Mouse (Mus musculus) R1 (cell line): ENCODE measurements around the gene Scly.

Source experiments
- DNase-seq: peaks from one replicate; pipeline ENCODE4 v3.0.0-alpha.2; 2018; ENCODE audit warnings: low read depth, low spot score

Scly gene

DNA sequence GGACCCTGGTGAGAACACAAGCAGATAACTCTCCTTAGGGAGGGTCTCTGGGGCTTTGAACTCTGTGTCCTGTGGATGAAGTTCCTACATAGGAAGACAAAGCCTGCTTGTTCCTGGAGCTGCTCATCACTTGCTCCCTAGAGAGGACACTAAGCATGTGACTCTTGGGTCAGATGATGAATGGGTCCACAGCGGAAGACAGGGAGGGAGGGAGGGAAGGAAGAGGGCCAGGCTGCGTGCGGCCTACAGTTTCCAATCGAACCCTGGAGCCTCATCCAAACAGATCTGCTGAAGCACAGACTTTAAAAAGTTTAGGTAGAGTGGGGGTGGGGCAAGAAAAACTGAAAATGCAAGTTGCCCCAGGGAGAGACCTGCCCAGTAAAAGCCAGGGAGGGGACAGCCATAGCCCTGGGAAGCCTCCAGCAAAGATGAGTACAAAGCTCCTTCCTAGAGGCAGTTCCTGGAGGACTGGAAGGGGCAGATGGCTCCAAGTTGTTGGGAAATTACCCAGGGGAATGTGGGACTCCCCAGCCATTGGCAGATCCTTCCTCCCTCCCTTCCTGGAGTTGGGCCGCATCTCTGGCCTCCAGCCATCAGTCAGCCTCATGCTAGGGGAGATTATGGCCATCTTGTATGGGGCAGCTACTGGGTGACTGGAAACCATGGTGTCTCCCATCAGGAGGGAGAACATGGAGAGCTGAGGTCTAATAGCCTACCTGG lies 1.7 kb downstream of the Scly start:
- no peak for DNase-seq

DNA sequence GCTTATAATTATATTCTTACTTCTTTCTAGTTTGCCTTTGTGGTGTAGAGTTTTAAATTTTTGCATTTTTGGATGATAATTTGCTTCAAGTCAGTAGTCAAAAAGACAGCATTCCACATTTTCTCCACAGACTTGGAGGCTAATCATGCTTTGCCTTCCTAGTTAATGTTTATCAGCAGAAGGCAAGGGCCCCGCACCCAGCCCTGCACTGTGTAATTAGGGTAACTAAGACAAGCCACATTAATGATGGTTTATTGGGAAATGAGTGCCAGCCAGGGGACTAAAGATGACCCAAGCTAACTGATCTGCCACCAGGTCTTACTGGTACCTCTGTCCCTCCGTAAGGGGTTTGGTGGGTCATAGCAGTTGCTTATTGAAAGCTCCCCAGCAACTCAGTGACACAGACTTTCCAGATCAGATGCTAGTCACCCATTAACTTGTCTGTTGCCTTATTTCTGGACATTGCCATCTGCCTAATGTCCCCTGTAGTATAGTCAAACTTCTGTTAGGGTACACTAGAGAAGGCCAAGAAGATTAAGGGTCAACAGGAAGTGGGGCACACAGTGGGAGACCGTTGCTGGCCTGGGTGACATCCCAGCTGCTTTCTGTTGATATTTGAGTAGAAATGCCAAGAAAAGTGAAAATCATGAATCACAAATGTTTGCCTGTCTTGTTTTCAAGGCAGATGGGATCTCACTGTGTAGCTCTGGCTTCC lies 3.2 kb downstream of the Scly start:
- no peak for DNase-seq

DNA sequence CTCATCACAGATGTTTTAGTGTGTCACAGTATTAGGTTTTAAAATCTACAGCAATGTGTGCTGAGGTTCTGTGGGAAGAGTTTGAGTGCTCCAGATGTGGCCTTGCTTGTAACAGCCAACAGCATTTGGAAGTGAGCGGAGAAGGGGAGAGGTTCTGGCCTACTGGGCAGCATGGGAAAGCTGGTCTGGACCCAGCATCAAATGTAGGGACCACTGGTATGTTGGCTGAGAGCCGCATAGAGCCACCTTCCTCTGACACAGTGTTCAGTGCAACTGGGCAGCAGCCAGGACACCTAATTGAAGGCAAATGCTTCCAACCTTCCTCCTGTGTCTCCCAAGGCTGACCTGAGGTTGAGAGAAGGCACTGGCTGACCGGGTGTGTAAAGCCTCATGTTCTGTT lies 3.9 kb downstream of the Scly start:
- DNase-seq, result no peak

DNA sequence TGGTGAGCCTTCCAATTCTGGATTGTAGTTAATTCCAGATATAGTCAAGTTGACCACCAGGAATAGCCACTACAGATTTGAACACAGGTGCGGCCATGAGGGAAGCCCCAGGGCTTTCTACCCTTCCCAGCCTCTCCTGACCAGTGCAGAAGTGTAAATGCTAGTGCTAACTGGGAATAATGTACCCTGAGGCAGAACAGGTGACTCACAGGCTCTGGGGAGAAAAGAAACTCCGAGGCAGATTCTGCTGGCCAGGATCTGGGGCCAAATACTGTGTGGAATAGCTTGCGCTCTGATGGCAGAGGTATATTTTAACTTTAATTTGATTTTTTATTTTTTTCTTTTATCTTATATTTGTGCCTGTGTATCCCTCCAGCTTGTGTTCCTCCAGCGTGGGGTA lies 6.5 kb downstream of the Scly start:
- no peak for DNase-seq

DNA sequence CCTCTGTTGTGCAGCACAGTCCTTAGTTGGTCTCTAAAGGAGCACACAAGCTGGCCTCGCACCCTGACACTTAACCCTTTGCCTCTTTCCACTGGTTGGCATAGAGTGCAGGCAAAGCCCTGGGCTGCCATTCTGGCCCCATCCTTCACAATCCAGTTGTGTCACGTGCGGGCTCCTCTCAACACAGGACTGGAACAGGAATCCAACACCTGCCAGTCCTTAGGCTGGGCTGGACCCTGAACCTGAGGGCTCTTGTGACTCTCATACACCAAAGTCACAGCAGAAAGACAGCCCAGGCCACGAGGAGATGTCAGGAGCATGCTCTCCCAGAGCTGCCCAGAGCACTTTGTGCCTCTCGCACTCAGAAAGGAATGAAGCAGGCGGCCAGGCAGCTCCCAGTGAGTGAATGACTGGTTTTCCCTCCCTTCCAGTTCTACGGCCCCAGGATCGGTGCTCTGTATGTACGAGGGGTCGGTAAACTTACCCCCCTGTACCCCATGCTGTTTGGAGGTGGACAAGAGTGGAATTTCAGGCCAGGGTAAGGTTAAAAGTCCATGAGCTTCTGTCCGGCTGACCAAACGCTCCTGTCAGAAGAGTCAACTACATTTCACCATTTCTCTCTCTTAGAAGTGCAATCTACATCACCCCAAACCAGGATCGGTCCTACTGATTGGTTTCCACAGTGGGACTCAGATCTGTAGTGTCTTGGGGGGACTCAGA lies 11.4 kb downstream of the Scly start:
- DNase-seq, result no peak

DNA sequence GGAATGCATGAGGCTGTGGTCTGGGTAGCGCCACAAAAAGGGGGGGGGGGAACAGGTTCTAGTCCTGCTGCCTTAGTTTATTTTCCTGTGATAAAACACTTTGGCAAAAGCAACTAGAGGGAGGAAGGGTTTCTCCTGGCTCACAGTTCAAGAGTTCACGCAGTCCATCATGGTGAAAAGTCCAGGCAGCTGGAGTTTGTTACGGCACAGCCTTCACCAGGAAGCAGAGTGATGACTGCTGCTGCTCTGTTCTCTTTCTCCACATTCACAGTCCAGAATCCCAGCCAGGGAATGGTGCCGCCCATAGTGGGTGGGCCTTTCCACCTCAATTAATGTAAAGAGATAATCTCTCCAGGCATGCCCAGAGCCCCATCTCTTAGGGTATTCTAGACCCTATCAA lies 14.1 kb downstream of the Scly start:
- DNase-seq, result no peak

DNA sequence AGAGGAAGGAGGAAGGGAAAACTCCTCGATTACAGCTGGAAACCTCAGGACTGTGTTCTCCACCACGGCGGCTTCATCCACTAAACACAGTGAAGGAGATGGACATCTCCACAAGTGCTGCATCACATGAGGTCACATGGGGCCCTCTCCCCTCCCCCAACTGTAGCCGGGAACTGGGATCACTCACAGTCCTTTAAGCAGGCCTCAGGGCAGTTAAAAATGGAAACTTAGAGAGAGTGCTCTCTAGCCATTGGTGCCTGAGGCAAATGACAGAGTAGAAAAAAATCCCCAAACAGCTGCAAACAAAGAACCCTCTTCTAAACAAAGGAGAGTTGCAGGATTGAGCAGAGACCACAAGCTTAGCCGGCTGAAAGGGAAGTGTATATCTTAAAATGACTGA lies 15.1 kb downstream of the Scly start:
- peak; percentile 22 for DNase-seq

DNA sequence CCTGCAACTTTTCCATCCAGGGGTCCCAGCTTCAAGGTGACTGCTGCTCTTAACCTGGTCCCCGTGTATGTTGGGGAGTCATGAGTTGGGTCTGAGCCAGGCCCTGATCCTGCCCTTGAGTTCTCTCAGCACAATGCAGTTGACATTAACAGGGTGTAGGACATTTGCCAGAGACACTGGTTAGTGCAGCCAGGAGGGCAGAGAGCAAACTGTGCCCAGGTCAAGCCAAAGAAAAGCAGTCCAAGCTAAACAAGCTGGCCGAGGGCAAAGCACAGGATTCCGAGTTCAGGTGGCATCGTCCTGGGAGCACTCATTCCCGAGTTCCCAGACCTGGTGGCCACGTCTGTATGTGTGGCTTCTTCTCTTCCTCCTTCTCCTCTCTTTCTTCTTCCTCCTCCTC lies 19.5 kb downstream of the Scly start:
- no peak for DNase-seq

DNA sequence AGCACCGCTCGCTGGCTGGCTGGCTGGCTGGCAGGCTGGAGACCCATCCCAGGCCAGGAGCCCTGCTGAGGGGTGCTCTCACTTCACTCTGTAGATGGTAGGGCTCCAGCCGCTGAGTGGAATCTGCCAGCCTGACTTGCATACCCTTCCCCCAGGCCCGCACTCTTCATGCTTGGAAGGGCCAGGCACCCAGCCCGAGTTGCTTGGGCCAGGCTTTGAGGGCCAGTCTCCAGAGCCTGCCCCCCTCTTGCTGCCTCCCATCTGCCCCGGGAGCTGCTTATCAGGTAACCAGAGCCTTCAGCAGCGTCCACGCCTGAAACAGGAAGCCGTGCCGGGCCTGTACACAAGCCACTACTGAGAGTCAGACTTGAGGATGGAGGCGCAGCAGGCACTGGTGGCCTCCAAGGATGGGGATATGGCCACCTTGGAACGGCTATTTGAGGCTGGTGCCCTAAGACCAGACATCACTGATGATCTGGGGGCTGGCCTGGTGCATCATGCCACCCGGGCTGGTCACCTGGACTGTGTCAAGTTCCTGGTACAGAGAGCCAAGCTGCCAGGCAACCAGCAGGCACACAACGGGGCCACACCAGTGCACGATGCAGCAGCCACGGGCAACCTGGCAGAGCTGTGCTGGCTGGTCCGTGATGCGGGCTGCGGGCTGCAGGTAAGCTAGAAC lies 23.8 kb downstream of the Scly start, which contains the start of gene Espnl:
TSS of gene Espnl (plus strand) at position 316 of the 679 bp plus-strand sequence.
- DNase-seq, result no peak

DNA sequence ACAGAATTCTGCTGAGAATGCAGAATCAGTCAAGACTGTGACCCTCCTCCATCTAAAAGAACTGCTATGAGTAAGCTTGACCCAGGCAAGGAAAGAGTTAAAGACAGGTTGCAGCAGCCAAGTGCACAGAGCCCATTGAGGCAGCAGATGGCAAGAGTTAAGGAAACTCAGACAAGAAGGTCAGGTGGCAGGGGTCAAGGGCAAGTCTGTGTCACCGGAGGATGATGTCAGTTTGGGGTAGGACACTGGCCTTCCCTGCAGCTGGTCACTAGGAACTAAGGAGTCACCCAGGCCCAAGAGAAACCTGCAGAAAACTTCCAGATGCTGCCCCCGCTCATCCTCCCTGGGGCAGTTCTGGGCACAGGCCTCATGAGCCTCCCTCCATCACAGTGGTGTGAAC lies 26.5 kb downstream of the Scly start:
- no peak for DNase-seq

DNA sequence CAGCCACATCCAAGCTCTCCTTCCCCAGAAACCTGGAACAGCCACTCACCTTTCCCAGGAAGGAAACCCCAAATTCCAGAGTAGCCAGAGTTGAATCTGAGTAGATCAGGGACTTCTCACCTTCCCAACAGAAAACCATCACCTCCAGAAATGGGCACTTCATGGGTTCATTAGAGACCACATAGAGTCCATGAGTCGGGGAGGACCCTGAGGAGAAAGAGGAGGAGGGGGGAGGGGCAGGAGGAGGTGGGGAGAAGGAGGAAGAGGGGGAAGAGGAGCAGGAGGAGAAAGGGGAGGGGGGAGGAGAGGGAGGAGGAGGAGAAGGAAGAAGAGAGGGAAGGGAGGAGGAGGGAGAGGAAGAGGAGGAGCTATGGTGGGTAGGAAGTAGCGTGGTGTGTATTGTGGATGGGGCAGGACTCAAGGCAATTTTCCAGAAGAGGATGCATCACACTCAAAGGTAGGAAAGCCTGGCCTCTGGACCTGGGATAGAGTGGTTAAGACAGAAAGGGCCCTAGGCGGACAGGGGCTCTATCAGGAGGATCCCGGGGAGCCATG lies 27.4 kb downstream of the Scly start:
- DNase-seq, result no peak

DNA sequence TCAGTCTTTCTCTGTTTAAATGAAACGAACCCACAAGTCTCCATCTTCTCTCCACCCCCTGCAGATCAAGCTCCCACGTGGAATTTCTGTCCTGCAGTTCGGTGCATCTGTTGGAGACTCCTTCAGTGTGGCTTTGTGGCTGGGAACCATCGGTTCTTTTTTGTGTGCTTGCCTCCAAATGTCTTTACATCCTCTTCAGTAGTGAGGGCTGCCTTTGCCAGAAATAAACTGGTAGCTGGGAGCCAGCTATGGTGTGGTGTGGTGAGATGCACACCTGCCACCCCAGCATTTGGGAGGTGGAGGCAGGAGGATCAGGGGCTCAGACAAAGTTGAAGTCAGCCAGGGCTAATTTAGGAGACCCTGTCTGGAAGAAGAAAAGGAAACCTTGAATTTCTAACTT lies 34.0 kb downstream of the Scly start:
- DNase-seq, result no peak

DNA sequence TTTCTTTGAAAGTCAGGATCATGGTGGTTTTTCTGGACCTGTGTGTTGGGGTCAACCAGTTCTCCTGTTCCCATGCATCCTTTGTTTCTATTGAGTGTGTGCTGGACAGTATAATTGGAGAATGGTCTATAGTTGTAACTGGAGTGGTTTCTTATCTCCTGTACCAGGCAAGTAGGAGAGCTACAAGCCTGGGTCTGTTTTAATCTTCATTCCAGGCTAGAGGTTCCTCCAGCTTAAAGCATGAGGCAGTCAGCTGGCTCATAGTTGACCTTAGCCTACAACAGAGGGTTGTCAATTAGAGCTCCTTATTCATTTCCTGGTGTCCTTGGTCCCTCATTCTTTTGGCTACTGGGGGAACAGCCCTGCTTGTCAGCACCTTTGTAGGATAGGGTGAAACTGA lies 35.4 kb downstream of the Scly start:
- no peak for DNase-seq

DNA sequence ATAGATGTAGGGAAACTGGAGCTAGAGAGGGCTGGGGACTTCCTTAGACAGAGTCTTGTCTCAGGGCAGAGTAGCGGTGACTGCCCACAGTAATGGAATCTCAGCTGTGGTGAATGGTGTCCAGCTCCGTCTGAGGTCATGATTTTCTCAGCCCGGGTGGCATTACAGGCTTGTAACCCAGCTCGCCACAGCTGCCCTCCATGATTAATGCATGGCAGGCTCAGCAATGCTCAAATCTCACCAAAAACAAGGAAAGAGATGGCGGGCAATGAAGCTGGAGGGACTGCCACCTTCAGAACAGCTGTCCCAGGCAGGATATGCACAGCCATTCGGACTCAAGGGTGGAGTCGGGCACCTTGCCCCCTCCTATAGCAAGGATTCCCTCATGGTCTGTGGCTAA lies 39.2 kb downstream of the Scly start:
- DNase-seq, result no peak

DNA sequence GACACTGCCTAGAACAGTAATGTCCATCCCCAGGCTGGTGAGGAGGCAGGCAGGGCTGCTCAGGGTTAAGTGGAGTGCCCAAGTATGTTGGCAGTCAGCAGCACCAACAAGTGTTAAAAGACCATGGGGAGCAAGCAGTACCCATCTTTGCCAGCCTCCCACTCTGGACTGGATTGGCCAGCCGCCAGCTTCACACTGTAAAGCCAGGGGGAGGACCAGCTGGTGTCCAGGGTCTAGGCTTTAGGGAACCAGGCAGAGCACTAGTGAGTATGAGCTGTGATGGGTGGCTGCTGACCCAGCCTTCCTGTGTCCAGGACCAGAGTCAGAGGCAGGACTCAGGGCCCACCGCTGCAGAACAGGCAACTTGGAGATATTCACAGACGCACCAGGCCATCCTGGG lies 45.9 kb downstream of the Scly start:
- no peak for DNase-seq

DNA sequence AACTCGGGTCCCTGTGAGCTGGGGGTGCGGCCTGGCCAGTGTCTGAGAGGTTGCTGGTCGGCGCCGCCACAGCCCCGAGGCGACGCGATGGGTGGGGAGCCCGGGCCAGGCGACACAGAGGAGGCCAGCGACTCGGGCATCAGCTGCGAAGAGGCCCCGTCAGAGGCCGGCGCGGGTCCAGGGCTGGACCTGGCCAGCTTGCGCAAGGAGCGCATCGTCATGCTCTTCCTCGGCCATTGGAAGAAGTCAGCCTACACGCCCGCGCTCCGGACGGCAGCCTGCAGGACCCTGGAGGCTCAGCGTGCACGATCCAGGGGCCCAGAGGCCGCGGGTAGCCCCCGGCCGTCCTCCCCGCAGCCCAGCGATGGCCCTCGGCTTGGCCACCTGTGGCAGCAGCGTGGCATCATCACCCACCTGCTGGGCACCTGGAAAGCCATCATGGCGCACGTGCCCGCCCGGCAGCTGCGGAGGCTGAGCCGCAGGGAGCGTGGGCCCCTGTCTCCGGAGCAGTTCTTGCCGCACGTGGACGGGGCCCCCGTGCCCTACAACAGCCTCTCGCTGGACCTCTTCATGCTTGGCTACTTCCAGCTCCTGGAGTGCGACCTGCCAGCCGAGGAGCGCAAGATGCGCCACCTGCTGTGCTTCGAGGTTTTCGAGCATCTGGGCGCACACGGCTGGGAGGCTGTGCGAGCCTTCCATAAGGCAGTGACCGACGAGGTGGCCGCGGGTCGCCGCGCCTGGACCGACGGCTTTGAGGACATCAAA lies 47.0 kb downstream of the Scly start:
- DNase-seq, result no peak

DNA sequence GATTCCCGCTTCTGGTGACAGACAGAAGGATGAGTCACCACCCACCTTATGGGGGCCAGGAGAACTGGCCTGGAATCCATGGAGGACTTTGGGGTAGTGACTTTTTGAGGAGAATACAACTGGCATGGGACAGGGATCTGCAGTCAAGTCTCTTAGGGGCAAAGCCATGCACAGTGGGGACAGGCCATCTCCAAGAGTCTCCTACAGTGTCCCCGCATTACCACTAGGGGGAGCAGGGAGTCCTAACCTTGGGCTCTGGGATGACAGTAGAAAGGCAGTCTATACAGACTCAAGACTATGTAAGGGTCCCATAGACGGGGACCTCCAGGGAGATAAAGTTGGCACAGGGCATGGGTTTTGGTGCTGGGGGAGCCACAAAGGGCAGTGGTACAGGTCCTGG lies 48.8 kb downstream of the Scly start:
- peak; percentile 65 for DNase-seq

DNA sequence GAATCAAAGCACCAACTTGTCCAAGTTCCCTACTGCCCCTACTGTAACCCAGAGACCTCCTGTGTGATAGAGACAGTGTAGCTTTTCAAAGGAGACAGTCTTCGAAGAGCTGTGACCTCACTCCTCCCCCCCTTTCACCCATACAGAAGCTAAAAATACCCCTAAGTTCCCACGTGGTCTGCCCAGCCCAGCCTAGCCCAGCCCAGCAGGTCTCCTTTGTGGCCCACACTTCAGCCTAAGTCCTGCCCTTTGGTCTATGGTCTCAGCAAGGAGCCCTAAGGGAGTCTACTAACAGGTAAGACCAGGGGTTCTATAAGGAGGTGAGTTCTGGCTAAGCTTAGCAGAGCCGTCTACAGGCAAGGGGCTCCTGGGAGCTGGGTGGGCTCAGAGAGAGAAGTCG lies 52.7 kb downstream of the Scly start, which contains the start of gene Klhl30:
TSS of gene Klhl30 (plus strand) at position 176 of the 400 bp plus-strand sequence.
- DNase-seq, result no peak

DNA sequence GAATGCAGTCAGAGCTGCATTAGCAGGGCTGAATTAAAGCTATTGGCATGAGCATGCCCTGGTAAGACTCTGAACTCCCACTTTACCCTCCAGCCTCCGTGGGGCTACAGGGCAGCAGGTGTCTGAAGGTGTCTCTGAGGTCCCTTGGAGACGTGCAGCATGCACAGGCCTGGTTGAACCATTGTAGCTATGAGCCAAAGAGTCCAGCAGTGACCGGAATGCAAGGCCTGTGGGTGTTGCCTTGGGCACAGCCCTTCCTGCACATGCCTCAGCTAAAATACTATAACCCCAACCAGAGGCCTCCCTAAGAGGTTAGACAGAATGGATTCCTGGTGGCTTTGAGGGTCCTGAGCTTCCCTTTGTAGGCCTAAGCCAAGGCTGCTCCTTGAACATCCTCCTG lies 53.1 kb downstream of the Scly start:
- peak; percentile 9 for DNase-seq

DNA sequence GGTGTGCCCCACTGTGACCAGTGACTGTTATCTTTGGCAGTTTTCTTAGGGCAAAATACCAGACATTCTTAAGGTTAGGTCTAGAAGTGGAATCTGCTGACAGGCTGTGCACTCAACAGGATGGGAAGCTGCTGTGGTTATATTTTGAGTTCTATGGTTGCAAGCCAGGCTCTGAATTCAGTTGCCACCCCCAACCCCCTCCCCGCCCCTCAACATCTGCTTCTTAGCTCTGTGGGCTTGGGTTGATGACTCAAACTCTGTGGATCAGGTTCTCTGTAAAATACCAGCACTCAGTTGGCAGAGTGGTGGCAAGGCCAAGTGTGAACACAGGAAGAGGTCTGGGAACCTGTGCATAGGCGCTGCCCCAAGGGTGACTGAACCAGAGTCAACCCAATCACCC lies 54.1 kb downstream of the Scly start:
- DNase-seq, result no peak

DNA sequence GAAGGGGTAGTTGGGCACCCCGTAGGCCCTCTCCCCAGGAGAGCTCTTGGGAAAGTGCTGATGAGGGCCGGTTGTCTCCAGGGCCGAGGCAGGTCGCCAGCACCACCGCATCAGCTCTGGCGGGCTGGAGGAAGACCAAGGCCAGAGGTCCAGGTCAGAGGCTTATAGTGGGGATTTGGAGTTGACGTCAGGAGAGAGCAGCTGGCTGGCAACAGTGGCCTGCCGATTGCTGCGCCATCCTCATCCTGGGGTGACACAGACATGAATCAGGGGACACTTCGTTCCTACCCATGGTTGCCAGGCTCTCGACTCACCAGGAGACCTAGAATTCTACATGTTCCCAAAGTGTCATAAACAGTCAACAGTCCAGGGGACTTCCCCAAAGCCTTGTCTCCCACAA lies 58.0 kb downstream of the Scly start:
- no peak for DNase-seq
